Mouse (Mus musculus): ENCODE measurements around the gene Chac1.

Chac1 gene

GRCm38 (mm10) chr2:119379455-119379854 lies 28.4 kb downstream of the Chac1 start:
- no peak for DNase-seq

- DNase-seq, result no peak
Measured at GRCm38 (mm10) chr2:119388266-119388665, 37.2 kb downstream of the Chac1 start.

- DNase-seq, result no peak
Measured at GRCm38 (mm10) chr2:119389992-119390391, 39.0 kb downstream of the Chac1 start.

GRCm38 (mm10) chr2:119398252-119398651 lies 47.2 kb downstream of the Chac1 start:
- no peak for DNase-seq

GRCm38 (mm10) chr2:119398665-119399064 lies 47.6 kb downstream of the Chac1 start:
- DNase-seq, result peak in 1 of 2 experiments; percentile 23

GRCm38 (mm10) chr2:119399313-119399712 lies 48.3 kb downstream of the Chac1 start:
- no peak for DNase-seq
